Mouse (Mus musculus) liver, embryonic 11.5 days (tissue): ENCODE results near the gene B020031M17Rik. TPM values are rescaled to one million over a fixed set of nuclear protein-coding genes. Genes with fewer than 3 reads are reported as not detected.
A peak's percentile ranks its signal among the peaks of the same experiment; 100 is the strongest.
"Not testable (repeated sequence)": the region's sequence is repeated elsewhere in the genome, so short reads cannot be mapped to it uniquely, and the experiment has no call there.

ENCODE experiments used
- ATAC-seq: fragments of 200-750 bp; cut with Nextera tagmentation; replicated peaks from 2 replicates; pipeline ENCODE4 v1.8.0; 2017; ENCODE audit warnings: moderate number of reproducible peaks, mild to moderate bottlenecking, moderate TSS enrichment, moderate library complexity; ENCODE audit not compliant: low FRiP score
- DNase-seq: peaks from one replicate; pipeline ENCODE4 v3.0.0-alpha.2; 2017; ENCODE audit warnings: low spot score
- H3K27ac ChIP-seq: fragments of 300-500 bp; sonication (generic); 2 replicates; pipeline ENCODE4 v1.5.1; 2014; ENCODE audit warnings: mild to moderate bottlenecking, low read depth, low read length, control low read depth
- H3K27me3 ChIP-seq: fragments of 300-500 bp; sonication (generic); replicated peaks from 2 replicates; pipeline ENCODE4 v1.6.1; 2014; ENCODE audit warnings: low read length, mixed read lengths; ENCODE audit not compliant: control insufficient read depth, insufficient read depth
- H3K36me3 ChIP-seq: fragments of 300-500 bp; sonication (generic); 2 replicates; pipeline ENCODE4 v1.6.1; 2014; ENCODE audit warnings: mild to moderate bottlenecking, low read length, moderate library complexity, mixed read lengths; ENCODE audit not compliant: control insufficient read depth, insufficient read depth
- H3K4me1 ChIP-seq: fragments of 300-500 bp; sonication (generic); replicated peaks from 2 replicates; pipeline ENCODE4 v1.6.1; 2014; ENCODE audit warnings: low read length, mixed read lengths; ENCODE audit not compliant: control insufficient read depth, insufficient read depth
- H3K4me2 ChIP-seq: fragments of 300-500 bp; sonication (generic); 2 replicates; pipeline ENCODE4 v1.6.1; 2014; ENCODE audit warnings: mild to moderate bottlenecking, control low read depth, moderate library complexity
- H3K4me3 ChIP-seq: fragments of 300-500 bp; sonication (generic); 2 replicates; pipeline ENCODE4 v1.5.1; 2014; ENCODE audit warnings: low read depth, low read length, control low read depth
- H3K9ac ChIP-seq: fragments of 300-500 bp; sonication (generic); 2 replicates; pipeline ENCODE4 v1.6.1; 2014; ENCODE audit warnings: low read depth, low read length, control low read depth
- H3K9me3 ChIP-seq: fragments of 300-500 bp; sonication (generic); 2 replicates; pipeline ENCODE4 v1.6.1; 2016; ENCODE audit warnings: low read length, inconsistent platforms, mixed read lengths; ENCODE audit not compliant: control insufficient read depth
- WGBS: fragments of 180-500 bp; shearing (Covaris S2); extraction: QIAGEN DNeasy Blood & Tissue Kit; methylation state at CpG from one replicate; pipeline ENCODE4 v1.1.7; 2014; 5-methylcytosine and 5-hydroxymethylcytosine counted together
- polyA plus RNA-seq: library from polyadenylated mRNA; unstranded; fragments of >200 nt; fragmentation: Nextera tagmentation; extraction: Ambion mirVana; gene quantifications from 2 replicates; pipeline ENCODE4 v1.2.1, GENCODE M21; 2014

Gene B020031M17Rik
- polyA plus RNA-seq, 1 experiment from 2014 or later: not detected

DNA sequence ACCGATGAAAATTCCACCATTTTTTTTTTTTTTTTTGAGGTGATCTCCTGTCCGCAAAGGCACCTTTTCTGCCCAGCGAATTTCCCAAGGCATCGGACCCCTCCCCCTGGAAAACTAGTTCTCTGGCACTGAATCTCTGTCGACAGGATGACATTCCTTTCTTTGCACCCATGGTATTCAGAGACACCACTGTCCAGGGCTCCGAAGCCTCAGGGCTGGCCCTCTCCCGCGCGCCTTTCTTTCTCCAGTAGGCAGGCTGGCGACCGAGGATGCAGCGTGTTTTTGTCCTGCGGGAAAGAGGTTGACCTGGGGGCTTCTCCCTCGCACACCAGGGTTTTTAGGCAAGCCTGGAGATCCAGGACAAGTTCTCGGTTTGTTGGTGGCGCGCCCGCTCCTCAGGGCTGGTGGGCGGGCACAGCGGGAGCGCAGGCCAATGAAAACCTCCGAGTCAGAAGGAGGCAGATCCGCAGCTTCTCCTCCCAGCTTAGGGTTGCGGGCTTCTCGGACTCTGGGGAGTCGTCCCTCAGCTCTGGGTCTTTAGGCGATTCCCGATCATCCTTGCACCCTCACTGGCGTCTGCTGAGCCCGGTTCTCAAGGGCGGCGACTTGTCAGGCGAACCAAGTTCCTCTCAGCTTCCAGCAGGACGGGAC, 14.8 kb upstream of the B020031M17Rik start:
- DNase-seq, H3K9ac ChIP-seq, H3K4me3 ChIP-seq, H3K27me3 ChIP-seq, H3K36me3 ChIP-seq, H3K4me2 ChIP-seq, H3K9me3 ChIP-seq, H3K27ac ChIP-seq, H3K4me1 ChIP-seq: not testable (repeated sequence)
- 2% methylated on average over 13 of the region's 34 CpGs for WGBS
- ATAC-seq: peak; percentile 67; the same call in 1 of the 2 replicates

DNA sequence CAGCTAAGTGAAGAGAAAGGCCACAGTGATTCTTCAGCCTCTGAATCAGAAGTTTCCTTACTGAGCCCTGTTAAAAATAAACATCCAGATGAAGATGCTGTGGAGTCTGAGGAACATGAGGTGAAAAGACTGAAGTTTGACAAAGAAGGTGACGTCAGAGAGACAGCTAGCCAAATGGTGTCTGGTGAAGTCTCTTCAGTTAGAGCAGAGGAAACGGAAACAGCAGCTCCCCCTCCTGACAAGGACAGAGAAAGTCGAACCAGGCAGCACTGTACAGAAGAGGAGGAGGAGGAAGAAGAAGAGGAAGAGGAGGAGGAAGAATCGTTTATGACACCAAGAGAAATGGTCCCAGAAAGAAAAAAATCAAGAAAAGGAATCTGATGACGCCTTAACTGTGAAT, 12.2 kb upstream of the B020031M17Rik start:
- not testable (repeated sequence) for H3K9me3 ChIP-seq, H3K9ac ChIP-seq, ATAC-seq, H3K4me3 ChIP-seq, DNase-seq, H3K4me1 ChIP-seq, H3K36me3 ChIP-seq, H3K27me3 ChIP-seq, H3K27ac ChIP-seq, H3K4me2 ChIP-seq
- no CpG with 5 or more reads among the region's 5 CpGs for WGBS

DNA sequence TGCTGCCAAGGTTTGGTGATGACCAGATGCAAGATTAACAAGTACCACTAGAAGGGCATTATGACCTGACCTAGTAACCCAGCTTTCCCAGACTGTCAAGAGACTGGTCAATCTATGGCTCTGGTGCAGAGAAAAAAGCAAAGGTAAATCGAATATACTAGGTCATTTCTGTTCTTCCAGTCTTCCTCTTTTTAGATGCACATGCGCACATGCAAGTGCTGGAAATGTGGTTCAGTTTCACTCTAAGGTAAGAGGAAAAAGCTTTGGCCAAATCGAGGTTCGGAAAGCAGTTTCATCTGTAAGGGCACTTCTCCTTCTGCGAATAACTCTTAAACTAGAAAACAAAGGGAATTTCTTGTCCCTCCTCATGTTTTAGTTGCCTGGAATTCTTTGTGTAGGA, 5.0 kb upstream of the B020031M17Rik start:
- H3K4me3 ChIP-seq, H3K4me2 ChIP-seq, H3K4me1 ChIP-seq, DNase-seq, H3K9ac ChIP-seq, H3K36me3 ChIP-seq, H3K9me3 ChIP-seq, H3K27me3 ChIP-seq, ATAC-seq, H3K27ac ChIP-seq: not testable (repeated sequence)
- WGBS: no CpG with 5 or more reads among the region's 5 CpGs

DNA sequence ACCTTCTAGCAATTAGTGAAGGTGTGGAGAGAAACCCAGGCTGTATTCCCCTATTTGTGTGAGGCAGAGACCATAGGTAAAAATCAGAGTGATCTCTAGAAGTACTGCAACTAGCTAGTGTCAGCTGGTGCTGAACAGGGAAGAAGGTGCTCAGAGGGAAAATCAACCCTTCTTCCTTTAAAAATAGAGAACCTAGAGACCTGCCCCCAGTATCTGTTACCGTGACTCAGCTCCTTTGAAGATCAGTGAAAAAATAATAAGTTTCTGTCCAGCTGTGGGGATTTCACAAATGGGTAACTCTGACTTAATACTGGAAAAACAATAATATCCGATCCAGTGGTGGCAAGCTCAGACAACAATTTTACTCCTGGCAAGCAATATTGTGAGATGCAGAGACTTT, 4.5 kb upstream of the B020031M17Rik start:
- ATAC-seq, H3K4me1 ChIP-seq, DNase-seq, H3K4me2 ChIP-seq, H3K27me3 ChIP-seq, H3K9ac ChIP-seq, H3K36me3 ChIP-seq, H3K9me3 ChIP-seq, H3K4me3 ChIP-seq, H3K27ac ChIP-seq: not testable (repeated sequence)
- WGBS: 74% methylated on average over 2 of the region's 2 CpGs

DNA sequence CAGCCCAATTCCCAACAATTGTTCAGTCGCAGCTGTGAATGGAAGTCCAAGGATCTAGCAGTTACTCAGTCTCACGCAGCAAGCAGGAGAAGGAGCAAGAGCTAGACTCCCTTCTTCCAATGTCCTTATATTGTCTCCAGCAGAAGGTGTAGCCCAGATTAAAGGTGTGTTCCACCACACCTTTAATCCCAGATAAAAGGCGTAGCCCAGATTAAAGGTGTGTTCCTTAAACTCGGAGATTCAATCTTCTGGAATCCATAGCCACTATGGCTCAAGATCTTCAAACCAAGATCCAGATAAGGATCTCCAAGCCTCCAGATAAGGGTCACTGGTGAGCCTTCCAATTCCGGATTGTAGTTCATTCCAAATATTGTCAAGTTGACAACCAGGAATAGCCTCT, 21.4 kb downstream of the B020031M17Rik start, which contains the start of gene Gm21761:
Gene Gm21761 (minus strand): TSS at position 101 of the 400 bp plus-strand sequence.
- not testable (repeated sequence) for H3K27me3 ChIP-seq, DNase-seq, H3K4me1 ChIP-seq, H3K9me3 ChIP-seq, H3K4me3 ChIP-seq, H3K4me2 ChIP-seq, H3K27ac ChIP-seq, ATAC-seq, H3K36me3 ChIP-seq, H3K9ac ChIP-seq
- WGBS: no CpG with 5 or more reads among the region's 5 CpGs

DNA sequence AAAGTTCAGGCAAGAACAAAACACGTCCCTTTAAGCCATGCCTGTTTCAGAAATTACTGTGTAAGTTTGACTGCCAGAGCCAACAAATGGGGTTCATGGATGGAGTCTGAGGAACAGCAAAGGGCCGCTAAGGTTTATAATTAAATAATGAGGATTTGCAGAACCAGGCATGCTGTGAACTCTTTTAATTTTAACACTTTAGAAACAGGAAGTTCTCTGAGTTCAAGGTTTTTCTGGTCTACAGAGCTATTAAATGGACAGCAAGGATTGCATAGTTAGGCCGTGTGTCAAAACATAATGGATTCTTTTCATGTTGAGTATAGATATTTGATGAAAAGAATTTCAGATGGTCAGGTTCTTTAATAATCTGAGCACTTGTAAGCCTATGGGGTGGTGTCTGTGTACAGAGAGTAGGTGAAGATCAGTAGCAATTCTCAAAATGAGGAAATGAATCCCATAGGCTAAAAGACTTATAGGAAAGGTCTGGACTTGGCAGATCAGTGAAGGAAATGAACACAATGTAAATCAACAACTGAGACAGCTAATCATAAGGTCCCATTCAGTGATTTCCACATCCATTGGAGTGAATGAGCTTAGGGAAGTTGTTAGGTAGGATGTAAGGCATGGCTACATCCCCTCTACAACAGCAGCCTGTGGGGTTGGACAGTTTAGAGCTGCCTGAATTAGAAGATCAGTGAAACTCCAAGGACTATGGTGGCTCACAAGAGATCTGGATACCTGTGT, 25.8 kb downstream of the B020031M17Rik start:
- ATAC-seq, H3K9ac ChIP-seq, H3K4me1 ChIP-seq, H3K36me3 ChIP-seq, H3K27ac ChIP-seq, H3K9me3 ChIP-seq, H3K4me3 ChIP-seq, H3K4me2 ChIP-seq, H3K27me3 ChIP-seq, DNase-seq: not testable (repeated sequence)
- 77% methylated on average over 2 of the region's 3 CpGs for WGBS

DNA sequence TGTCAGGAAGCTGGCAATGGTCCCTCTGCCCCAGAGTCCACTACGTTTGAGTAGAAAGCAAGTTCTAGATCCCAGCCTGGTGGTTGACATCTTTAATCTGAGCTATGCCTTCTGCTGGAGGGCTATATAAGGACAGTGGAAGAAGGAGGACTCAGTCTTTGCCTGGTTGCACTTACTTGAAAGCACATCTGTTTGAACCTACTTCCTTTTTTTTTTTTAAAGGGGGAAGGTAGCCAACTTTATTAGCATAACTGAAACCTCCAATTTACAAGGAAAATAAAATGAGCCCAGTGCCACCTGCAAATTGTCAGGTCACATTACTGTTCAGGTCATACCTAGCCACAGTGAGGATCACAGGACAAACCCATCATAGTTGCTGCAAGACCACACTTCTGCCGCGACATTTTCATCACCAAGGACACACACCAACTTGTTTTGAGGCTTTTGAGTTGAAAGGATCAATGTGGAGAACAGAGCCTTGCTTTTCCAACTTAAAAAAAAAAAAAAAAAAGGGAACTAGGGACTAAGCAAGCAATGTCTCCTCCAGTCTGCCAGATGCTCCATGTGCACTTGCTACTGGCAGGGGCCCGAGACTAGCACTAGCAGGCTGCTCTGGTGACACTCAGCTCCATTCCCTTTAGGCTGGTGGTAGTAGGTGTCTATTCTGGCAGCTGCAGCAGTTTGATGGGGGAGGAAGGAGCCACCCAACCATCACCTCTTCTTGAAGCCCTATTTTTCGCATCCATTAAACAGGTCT, 33.5 kb downstream of the B020031M17Rik start:
- not testable (repeated sequence) for H3K4me3 ChIP-seq, H3K36me3 ChIP-seq, H3K4me2 ChIP-seq, H3K9me3 ChIP-seq, DNase-seq, H3K27ac ChIP-seq, H3K9ac ChIP-seq, H3K27me3 ChIP-seq, ATAC-seq, H3K4me1 ChIP-seq
- 69% methylated on average over 4 of the region's 5 CpGs for WGBS

DNA sequence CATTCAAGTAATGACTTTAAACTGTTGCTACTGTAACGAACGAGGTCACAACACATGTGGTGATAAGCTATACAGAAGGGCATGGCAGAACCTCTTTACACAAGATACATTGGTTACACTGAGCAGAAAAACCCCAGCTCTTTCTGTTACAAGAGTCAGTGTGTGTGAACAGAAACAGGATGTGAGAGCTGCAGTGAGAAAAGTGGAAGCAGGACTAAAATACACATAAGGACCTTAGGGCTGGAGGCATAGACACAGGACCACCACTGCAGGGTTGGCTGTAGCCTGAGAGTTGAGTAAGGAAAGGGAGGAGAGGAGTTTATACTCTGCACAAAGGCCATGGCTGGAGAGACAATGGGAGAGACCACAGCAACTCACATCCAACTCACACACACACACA, 34.2 kb downstream of the B020031M17Rik start:
- H3K4me2 ChIP-seq, H3K4me3 ChIP-seq, H3K27ac ChIP-seq, H3K9me3 ChIP-seq, ATAC-seq, H3K4me1 ChIP-seq, H3K27me3 ChIP-seq, H3K36me3 ChIP-seq, DNase-seq, H3K9ac ChIP-seq: not testable (repeated sequence)
- 60% methylated on average over 2 of the region's 2 CpGs for WGBS
